Mouse (Mus musculus): Measurements from ENCODE around the gene Myt1l. TPM values are rescaled to one million over a fixed set of nuclear protein-coding genes. Genes with fewer than 3 reads are reported as not detected.

Myt1l gene
- polyA plus RNA-seq, 1 experiment from 2014 or later, result 233 TPM

DNA sequence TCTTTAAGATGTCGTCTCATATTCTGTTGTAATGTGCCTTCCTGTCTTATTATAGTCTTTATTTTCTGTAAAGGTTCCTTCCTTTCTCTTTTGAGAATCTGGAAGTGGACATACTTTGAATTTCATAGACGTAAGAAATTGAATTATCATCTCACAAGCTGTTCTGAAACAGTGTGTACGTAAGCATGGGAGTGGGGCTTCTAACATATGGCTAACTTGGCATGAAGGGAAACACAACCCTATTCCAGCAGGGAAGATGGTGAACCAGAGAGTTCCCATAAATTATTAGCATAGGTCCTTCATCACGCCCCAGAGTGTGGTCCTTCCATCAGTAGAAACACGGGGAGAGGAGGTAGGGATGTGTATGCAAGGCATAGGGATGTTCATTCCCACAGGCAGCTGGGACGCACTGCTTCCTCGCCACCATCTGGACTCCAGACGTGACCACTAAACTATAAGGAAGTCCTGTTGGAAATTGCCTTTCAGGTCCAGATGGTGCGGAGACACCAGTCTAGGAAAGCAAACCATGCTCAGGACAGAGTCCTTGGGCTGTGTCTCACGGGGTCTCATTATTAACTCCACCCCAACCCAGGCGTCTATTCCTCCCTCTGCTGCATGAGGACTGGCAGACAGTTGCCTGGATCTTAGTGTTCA lies 111.5 kb downstream of the Myt1l start:
- H3K4me1 ChIP-seq (replicated peaks), result peaks cover 21% of the 10 kb centered on the region
- ATAC-seq (ENCODE audit: low FRiP score, low read depth), result peak; percentile 38; the same call in 1 of the 2 replicates

DNA sequence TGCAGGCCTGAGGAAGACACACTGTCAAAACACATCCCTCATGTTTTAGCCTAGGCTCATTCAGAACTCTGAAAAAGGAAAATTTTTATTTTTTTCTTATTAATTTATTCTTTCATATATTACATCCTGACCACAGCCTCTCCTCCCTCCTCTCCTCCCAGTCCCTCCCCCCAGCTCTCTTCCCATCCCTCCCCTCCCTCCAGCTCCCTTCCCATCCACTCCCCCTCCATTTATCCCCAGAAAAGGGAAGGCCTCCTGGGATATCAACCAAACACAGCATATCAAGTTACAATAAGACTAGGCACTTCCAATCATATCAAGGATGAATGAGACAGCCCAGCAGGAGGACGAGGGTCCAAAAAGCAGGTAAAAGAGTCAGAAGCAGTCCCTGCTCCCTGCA lies 112.0 kb downstream of the Myt1l start:
- H3K4me2 ChIP-seq, result no peak overlapping the region
- H3K36me3 ChIP-seq, result no peaks in the 10 kb centered on the region
- no peak for ATAC-seq (ENCODE audit: low FRiP score, low read depth)
- H3K9ac ChIP-seq, result no peak overlapping the region
- no peaks in the 10 kb centered on the region for H3K9me3 ChIP-seq
- H3K27ac ChIP-seq (replicated peaks), result peak overlapping the region; percentile 34
- no peaks in the 10 kb centered on the region for H3K27me3 ChIP-seq
- H3K4me1 ChIP-seq (replicated peaks), result peaks cover 21% of the 10 kb centered on the region
- no peak overlapping the region for H3K4me3 ChIP-seq
- WGBS, result 32% methylated on average over 1 of the region's 1 CpGs

More for the DNA sequence above, 111.5 kb downstream of the Myt1l start:
- Histone ChIP-seq H3K27ac (replicated peaks) (peak overlapping the region; percentile 34; the same call in 1 of the 2 replicates), H3K4me3 (no peak overlapping the region), H3K4me2 (no peak overlapping the region), H3K9ac (no peak overlapping the region), H3K9me3 (no peaks in the 10 kb centered on the region), H3K36me3 (no peaks in the 10 kb centered on the region), H3K27me3 (no peaks in the 10 kb centered on the region)
- WGBS, result 44% methylated on average over 11 of the region's 11 CpGs

DNA sequence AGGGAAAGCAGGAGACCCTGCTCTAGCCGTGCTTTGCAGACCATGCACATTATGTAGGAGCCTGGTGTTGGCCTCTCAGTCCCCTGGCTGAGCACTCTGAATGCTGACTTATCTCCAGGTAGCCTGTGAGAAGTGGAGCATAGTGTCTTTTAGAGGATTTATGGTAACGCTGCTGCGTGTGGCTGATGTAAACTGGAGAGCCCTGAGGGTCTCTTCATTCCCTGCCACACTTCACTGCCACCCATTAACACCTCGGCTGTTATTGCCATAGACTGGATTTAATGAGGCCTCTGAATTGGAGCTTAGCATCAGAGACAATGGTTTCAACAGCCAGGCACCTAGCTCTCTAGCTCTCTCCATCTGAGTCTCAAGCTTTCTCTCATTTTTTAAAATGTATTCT lies 114.7 kb downstream of the Myt1l start:
- Histone ChIP-seq H3K36me3 (no peaks in the 10 kb centered on the region), H3K27ac (replicated peaks) (peak overlapping the region; percentile 80), H3K4me1 (replicated peaks) (peaks cover 25% of the 10 kb centered on the region), H3K9ac (no peak overlapping the region), H3K27me3 (no peaks in the 10 kb centered on the region), H3K9me3 (no peaks in the 10 kb centered on the region), H3K4me2 (no peak overlapping the region), H3K4me3 (no peak overlapping the region)
- WGBS, result 12% methylated on average over 4 of the region's 4 CpGs
- peak; percentile 39; the same call in 1 of the 2 replicates for ATAC-seq (ENCODE audit: low FRiP score, low read depth)

DNA sequence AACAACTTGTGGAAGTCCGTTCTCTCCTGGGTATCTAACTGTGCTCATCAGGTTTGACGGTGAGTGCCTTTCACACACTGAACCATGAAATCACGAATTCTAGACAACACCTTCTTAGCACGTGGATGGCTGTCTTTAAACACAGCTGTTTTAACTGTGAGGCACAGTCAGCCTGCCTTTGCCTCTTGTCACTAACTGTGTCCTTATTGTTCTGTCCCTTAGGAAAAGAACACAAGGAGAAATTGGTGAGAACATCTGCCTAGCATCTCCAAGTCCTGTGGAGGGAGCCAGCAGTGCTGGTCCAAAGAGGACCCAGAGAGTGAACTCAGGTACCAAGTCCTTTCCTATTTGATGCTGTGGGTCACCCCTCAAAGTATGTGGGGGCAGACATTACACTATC lies 115.9 kb downstream of the Myt1l start:
- Histone ChIP-seq H3K9me3 (no peaks in the 10 kb centered on the region), H3K4me2 (no peak overlapping the region), H3K9ac (no peak overlapping the region), H3K4me3 (no peak overlapping the region), H3K4me1 (replicated peaks) (peaks cover 30% of the 10 kb centered on the region), H3K27ac (replicated peaks) (0 out of 2 replicates have a peak overlapping the region, but pooled peaks have one; percentile 36), H3K27me3 (no peaks in the 10 kb centered on the region), H3K36me3 (no peaks in the 10 kb centered on the region)
- ATAC-seq (ENCODE audit: low FRiP score, low read depth), result no peak
- 66% methylated on average over 4 of the region's 4 CpGs for WGBS

DNA sequence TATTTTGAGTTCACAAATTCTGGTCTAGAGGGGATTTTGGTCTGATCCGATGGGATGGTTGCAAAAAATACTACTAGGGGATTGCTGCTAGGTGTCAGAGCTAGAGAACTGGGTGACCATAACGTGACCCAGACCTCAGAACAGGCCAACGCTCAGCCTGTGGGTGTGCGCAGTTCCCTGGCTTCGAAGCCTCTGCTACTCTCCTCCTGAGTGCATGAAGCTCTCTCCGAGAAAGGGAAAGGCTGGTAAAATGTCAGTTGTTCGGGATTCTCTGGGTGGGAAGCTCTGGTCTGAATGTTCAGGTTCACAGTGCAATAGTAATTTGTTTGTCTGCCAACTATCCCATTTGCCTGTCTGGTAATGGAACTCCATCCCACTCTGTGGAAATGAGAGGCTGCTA lies 116.5 kb downstream of the Myt1l start:
- Histone ChIP-seq H3K27ac (replicated peaks) (0 out of 2 replicates have a peak overlapping the region, but pooled peaks have one; percentile 36), H3K36me3 (no peaks in the 10 kb centered on the region), H3K4me2 (no peak overlapping the region), H3K9ac (no peak overlapping the region), H3K4me1 (replicated peaks) (peaks cover 29% of the 10 kb centered on the region), H3K4me3 (no peak overlapping the region), H3K27me3 (no peaks in the 10 kb centered on the region), H3K9me3 (no peaks in the 10 kb centered on the region)
- no peak for ATAC-seq (ENCODE audit: low FRiP score, low read depth)
- 82% methylated on average over 7 of the region's 7 CpGs for WGBS

DNA sequence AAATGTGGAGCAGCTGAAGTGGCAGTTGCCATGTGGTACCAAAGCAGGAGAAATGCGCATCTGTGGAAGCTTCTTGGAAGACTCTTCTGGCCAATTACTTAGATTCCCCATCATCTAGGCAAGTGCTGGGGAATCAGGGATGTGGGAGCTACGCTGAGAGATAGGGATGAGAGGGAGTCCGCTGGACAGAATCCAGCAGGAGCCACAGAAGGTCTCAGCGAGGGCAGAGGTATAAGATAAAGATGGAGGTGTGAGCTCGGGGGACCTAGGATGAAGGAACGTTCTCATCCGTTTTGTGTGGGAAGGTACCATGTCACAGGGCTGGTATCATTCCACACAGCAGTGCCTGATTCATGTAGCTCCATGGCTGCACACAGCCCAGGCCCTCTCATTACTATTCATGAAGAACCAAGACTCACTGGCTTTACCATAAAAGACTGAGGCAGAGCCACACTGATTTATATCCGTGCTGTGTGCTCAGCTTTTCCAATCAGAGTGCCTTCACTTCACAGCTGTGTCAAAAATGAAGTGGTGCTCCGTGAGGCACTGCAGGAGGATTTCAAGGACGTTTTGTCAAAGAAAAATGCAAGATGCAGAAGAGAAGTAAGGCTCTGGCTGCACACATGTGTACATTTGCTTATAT lies 121.4 kb downstream of the Myt1l start:
- no peaks in the 10 kb centered on the region for H3K36me3 ChIP-seq
- H3K4me1 ChIP-seq (replicated peaks), result peaks cover 32% of the 10 kb centered on the region
- no peak for ATAC-seq (ENCODE audit: low FRiP score, low read depth)
- no peak overlapping the region for H3K4me3 ChIP-seq
- no peak overlapping the region for H3K9ac ChIP-seq
- peak overlapping the region; percentile 38 for H3K27ac ChIP-seq (replicated peaks)
- 48% methylated on average over 10 of the region's 10 CpGs for WGBS
- H3K9me3 ChIP-seq, result no peaks in the 10 kb centered on the region
- no peaks in the 10 kb centered on the region for H3K27me3 ChIP-seq
- no peak overlapping the region for H3K4me2 ChIP-seq

DNA sequence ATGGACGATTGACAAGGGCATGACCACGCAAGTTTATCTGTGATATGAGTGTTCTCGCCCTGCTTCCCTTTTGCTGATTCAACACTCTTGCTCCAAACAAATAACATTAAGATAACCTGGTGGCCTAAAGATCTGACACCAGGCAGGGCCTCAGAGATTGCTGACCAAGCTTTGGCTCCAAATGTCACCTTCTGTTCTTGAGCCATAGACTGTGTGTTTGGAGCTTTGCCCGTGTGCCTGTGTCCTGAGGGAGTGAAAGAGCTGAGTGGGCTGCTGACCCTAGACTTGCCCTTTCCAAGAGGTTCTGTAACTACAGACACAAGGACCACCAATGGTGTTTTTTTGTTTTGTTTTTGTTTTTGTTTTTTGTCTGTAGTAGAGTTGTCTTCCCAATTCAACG lies 124.3 kb downstream of the Myt1l start:
- Histone ChIP-seq H3K4me1 (replicated peaks) (peaks cover 54% of the 10 kb centered on the region), H3K9ac (no peak overlapping the region), H3K27ac (replicated peaks) (no peak overlapping the region), H3K36me3 (no peaks in the 10 kb centered on the region), H3K9me3 (no peaks in the 10 kb centered on the region), H3K4me2 (no peak overlapping the region), H3K4me3 (no peak overlapping the region), H3K27me3 (no peaks in the 10 kb centered on the region)
- WGBS, result 88% methylated on average over 5 of the region's 5 CpGs
- no peak for ATAC-seq (ENCODE audit: low FRiP score, low read depth)

DNA sequence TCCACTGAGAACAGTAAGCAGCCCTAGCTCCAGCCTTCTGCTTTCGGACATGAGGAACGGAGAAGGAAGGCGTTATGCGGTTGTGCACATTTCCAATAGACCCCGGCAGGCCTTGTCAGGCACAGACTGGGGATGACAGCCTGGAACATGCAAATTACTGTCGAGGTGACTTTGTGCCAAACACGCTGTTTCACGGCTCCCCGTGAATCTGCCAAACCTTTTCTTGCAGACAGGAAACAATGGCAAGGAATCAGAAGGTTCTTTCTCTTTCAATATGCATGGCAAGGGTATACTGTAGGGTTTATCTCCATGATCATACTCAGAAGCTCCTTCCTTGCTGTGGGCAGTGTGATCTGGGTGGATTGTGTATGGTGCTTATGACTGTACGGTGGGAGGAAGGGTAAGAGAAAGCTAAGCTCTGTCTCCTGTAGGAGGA lies 127.0 kb downstream of the Myt1l start:
- peaks cover 47% of the 10 kb centered on the region for H3K4me1 ChIP-seq (replicated peaks)
- no peaks in the 10 kb centered on the region for H3K9me3 ChIP-seq
- no peaks in the 10 kb centered on the region for H3K27me3 ChIP-seq
- peak overlapping the region; percentile 18; the same call in 1 of the 2 replicates for H3K4me2 ChIP-seq
- peak; percentile 32; the same call in 1 of the 2 replicates for ATAC-seq (ENCODE audit: low FRiP score, low read depth)
- peak overlapping the region; percentile 84 for H3K27ac ChIP-seq (replicated peaks)
- H3K9ac ChIP-seq, result no peak overlapping the region
- no peak overlapping the region for H3K4me3 ChIP-seq
- WGBS, result 30% methylated on average over 10 of the region's 10 CpGs
- H3K36me3 ChIP-seq, result no peaks in the 10 kb centered on the region

DNA sequence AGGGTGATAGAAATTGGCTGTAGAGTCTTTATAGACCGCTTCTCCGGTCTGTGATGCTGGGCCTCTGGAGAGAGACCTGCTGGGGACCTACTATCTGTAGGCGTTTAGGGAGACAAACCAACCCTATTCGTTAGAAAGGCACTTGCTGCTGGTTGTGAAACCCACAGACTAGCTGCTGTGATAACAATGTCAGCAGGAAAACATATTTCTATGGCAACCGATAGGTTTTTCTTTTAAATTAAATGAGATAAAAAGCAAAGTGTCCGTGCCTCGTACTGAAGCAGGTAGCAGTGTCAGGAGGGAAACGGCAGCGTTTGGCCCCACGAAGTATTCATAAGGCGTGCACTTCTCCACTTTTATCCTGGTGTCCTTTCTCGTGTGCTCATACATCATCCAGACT lies 127.5 kb downstream of the Myt1l start:
- H3K9me3 ChIP-seq, result no peaks in the 10 kb centered on the region

DNA sequence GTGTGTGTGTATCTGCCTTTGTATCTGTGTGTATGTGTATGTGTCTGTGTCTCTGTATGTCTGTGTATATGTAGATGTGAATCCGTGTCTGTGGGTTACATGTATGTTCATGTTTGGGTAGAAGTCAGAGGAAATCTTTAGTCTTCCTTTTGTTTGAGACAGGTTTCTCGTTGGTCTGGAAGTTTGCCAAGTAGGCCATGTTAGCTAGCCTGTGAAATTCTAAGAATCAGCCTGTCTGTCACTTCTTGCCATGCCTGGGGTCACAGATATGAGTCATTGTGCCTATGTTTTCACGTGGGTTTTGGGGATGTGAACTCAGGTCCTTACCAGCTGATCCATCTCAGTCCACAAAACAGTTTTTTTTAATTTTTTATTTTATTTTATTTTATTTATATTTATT lies 128.9 kb downstream of the Myt1l start:
- no peak overlapping the region for H3K4me3 ChIP-seq
- no peaks in the 10 kb centered on the region for H3K36me3 ChIP-seq
- no peaks in the 10 kb centered on the region for H3K9me3 ChIP-seq
- H3K27me3 ChIP-seq, result no peaks in the 10 kb centered on the region
- peak overlapping the region; percentile 84 for H3K27ac ChIP-seq (replicated peaks)
- no peak for ATAC-seq (ENCODE audit: low FRiP score, low read depth)
- WGBS, result 50% methylated on average over 3 of the region's 3 CpGs
- H3K4me2 ChIP-seq, result no peak overlapping the region
- peaks cover 46% of the 10 kb centered on the region for H3K4me1 ChIP-seq (replicated peaks)
- H3K9ac ChIP-seq, result no peak overlapping the region

More for the DNA sequence above, 127.5 kb downstream of the Myt1l start:
- H3K4me1 ChIP-seq (replicated peaks), result peaks cover 46% of the 10 kb centered on the region
- H3K27me3 ChIP-seq, result no peaks in the 10 kb centered on the region
- H3K4me3 ChIP-seq, result no peak overlapping the region
- no peak overlapping the region for H3K9ac ChIP-seq
- no peaks in the 10 kb centered on the region for H3K36me3 ChIP-seq
- H3K27ac ChIP-seq (replicated peaks), result peak overlapping the region; percentile 84
- H3K4me2 ChIP-seq, result peak overlapping the region; percentile 18
- 55% methylated on average over 12 of the region's 12 CpGs for WGBS
- ATAC-seq (ENCODE audit: low FRiP score, low read depth), result no peak

DNA sequence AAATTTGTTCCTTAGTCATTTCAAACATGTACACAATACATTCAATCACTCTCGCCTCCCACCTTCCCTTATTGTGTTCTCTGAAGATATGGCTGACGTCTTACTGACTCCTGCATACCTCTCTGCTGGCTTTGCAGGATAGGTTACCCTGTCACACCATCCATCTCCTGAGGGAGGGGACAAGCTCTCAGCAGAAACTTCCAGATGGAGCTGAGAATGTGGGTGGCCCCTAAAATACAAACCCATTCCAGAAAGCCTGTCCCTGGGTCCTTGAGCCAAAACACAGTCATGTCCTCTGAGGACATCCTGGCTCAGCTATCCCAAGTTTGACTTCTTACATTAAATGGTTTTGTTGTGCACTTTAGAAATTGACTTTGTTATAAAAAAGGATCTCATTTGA lies 129.7 kb downstream of the Myt1l start:
- no peaks in the 10 kb centered on the region for H3K36me3 ChIP-seq
- H3K9me3 ChIP-seq, result no peaks in the 10 kb centered on the region
- H3K9ac ChIP-seq, result no peak overlapping the region
- no peak overlapping the region for H3K4me2 ChIP-seq
- H3K4me3 ChIP-seq, result no peak overlapping the region
- H3K4me1 ChIP-seq (replicated peaks), result peaks cover 50% of the 10 kb centered on the region
- no peak overlapping the region; the same call in 1 of the 2 replicates for H3K27ac ChIP-seq (replicated peaks)
- WGBS, result 66% methylated on average over 2 of the region's 2 CpGs
- ATAC-seq (ENCODE audit: low FRiP score, low read depth), result no peak
- H3K27me3 ChIP-seq, result no peaks in the 10 kb centered on the region

DNA sequence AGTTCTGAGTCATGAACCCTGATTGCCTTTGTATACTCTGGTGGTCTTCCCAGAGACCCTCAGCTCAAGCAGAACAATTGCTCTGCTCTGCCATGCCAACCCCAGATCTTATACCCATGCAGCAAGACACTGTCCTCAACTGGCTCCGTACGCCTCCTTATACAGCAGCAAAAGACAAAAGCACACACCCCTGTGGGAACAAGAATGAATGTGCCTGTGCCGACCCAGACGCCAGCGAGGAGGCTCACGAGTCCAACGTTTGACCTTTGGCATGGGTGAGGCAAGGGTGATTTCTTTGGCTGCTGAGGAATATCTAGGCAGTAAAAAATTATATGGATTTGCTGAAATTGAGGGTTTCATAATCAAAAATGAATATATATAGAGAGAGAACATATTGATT lies 143.8 kb downstream of the Myt1l start:
- Histone ChIP-seq H3K27me3 (no peaks in the 10 kb centered on the region), H3K4me3 (no peak overlapping the region), H3K27ac (replicated peaks) (peak overlapping the region; percentile 51), H3K9ac (no peak overlapping the region), H3K4me2 (no peak overlapping the region), H3K9me3 (no peaks in the 10 kb centered on the region), H3K4me1 (replicated peaks) (peaks cover 17% of the 10 kb centered on the region; the same call in 1 of the 2 replicates), H3K36me3 (no peaks in the 10 kb centered on the region)
- 73% methylated on average over 7 of the region's 7 CpGs for WGBS
- no peak for ATAC-seq (ENCODE audit: low FRiP score, low read depth)

Data from hindbrain, embryonic 15.5 days (tissue).